ENCODE assay signal across 12 mouse cellular contexts in the genomic region with DNA sequence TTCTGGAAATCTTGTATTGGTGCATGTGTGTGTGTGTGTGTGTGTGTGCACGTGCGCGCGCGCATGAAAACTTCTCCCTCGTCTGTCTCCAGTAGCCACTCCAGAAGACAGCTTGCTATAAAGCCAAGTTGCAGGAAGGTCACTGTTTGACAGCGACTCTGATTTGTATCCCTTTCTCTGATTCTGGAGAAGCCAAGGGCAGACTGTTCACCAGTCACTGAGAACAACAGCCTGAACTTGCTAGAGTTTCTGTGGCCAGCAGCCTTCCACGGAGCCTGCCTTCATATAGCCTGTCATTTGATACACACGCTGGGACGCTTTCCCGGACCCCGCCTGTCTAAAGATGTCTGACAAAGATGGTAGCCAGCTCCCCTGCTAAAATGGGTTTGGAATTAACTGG.
"Had no signal": no experiment of that assay in that cellular context is flagged by ENCODE, and none has a peak within 500 bp of the region (broad histone marks: within the 10 kb centered on the region; RNA-seq: fewer than 3 reads in every experiment).

No protein-coding gene starts in this region.

- H3K9me3 ChIP-seq: limb, embryonic 10.5 days; liver, embryonic 15.5 days; midbrain, embryonic 13.5 days; neural tube, embryonic 15.5 days had no signal

- H3K36me3 ChIP-seq: limb, embryonic 10.5 days; liver, embryonic 15.5 days; midbrain, embryonic 13.5 days; neural tube, embryonic 15.5 days had no signal

- H3K4me2 ChIP-seq: liver, embryonic 11.5 days; liver, embryonic 15.5 days; midbrain, embryonic 13.5 days; neural tube, embryonic 15.5 days had no signal

- DNase-seq: lung, adult 2 months; lung, postnatal 36 days; right cerebral cortex, adult 18-20 months; right cerebral cortex, postnatal 25 days; thymus, postnatal 4 days had no signal

- H3K27ac ChIP-seq: limb, embryonic 10.5 days; liver, embryonic 15.5 days; midbrain, embryonic 13.5 days; neural tube, embryonic 15.5 days had no signal

- H3K4me1 ChIP-seq: liver, embryonic 15.5 days had no signal

- H3K9ac ChIP-seq: liver, embryonic 15.5 days; midbrain, embryonic 13.5 days; neural tube, embryonic 15.5 days had no signal

- H3K4me3 ChIP-seq: limb, embryonic 10.5 days; liver, embryonic 15.5 days; midbrain, embryonic 13.5 days; myocyte; neural tube, embryonic 15.5 days had no signal

- ATAC-seq: lung, postnatal 0 days; midbrain, embryonic 13.5 days had no signal
